Mouse (Mus musculus) E14TG2a.4 (cell line): Measurements from ENCODE around the gene Nfya.

Source experiments
- CTCF ChIP-seq: conservative IDR thresholded peaks from 2 replicates; pipeline ENCODE4 v1.5.1; 2014; ENCODE audit warnings: low read length
- POU5F1 ChIP-seq: IDR thresholded peaks from 2 replicates; pipeline ENCODE4 v1.6.1; 2014; ENCODE audit warnings: low read length, borderline replicate concordance

DNA sequence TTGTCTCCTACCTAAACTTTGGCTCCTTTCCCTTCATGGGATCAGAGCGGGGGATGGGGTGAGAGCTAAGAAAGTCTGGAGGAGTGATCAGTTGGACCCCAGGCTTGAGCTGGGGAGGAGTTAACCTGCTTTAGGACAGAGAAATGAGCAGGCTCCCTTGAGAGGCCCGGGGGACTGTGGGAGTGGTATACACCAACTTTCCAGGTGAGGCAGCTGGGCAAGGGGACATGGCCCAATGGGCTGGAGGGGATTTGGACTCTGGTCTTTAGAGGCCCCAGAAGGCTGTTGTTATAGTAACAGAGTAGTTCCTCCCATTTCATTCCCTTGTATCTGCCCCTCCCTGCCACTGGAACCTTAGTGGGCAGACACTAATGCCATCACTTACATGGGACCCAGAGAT is 46.2 kb upstream of the Nfya start:
- TF ChIP-seq CTCF = no peak
- TF ChIP-seq POU5F1 = no peak
